Mouse (Mus musculus): ENCODE measurements around the gene Myef2.

Gene Myef2

DNA sequence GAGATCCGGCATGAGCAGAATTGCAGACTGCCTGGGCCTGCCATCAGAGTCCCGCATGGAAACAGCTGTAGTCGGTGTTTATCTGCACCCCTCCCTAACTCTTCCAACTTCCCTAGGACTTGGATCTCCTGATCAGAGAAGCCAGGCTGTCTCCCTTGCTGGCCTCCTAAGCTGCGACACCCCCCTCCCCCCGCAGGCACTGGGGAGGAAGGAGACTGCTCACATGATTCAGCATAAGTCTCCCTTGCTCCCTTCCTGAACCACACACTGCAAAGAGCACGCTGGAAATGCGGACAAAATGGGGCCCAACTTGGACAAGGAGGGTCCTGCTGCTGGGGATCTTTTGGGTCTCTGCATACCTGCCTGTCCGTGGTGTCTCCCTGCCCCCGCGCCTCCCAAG is 55.6 kb downstream of the Myef2 start, which contains the start of gene Slc24a5:
Gene Slc24a5 (plus strand): TSS at position 231 of the 400 bp plus-strand sequence.
- no peak for DNase-seq (ENCODE audit: low spot score in 2 of 2)

DNA sequence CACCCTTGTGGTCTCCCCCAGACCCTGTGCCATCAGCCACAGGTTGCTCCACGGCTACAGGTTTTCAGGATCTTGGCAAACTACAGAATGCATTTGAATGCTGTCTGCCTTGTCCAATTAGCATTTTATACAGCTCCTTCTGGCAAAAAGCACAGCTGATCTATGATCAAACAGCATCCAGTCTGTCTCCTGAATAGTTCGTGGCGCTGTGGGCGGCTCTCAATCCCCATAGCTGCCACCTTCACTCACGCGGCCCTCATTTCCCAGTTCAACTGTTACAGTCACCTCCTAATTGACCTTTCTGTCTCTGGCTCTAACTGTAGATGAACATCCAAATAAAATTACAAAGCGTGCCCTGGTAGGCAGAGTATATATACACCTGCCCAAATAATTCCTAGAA is 56.1 kb downstream of the Myef2 start:
- DNase-seq (ENCODE audit: low spot score in 2 of 2), result no peak

DNA sequence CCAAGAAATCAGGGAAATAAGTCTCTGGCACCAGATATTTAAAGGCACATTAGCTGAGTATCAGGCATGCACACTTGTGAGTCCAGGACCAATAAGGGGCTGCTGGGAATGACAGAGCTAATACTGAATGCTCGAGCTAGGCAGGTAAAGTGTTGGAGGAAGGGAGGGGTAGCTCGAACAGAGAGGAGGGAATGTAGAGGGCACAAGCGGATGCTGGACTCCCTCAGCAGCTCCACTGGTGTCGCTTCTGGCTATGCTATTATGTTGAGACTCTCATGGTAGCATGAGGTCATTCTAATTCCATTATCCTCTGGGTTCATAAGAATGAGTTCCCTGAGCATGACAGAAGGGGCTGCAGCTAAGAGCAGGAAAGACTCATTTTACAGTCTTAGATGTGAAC is 60.5 kb downstream of the Myef2 start:
- DNase-seq (ENCODE audit: low spot score in 2 of 2), result no peak

DNA sequence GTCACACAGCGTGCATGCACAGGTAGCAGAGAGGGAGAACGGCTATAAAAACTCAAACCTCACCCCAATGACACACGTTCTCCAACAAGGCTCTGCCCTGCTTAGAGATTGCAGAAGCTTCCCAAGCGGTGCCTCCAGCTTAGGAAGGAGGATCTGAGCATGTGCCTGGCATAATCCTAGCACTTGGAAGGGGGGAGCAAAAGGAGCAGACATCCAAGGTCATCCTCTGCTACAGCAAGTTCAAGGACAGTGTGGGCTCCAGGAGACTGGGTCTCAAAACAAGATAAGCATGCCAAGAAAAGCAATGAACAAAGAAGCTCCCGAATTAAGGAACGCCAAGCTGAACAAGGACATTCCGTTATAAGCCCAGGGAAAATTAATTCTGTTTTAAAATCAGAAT is 62.0 kb downstream of the Myef2 start:
- DNase-seq (ENCODE audit: low spot score in 2 of 2), result no peak

DNA sequence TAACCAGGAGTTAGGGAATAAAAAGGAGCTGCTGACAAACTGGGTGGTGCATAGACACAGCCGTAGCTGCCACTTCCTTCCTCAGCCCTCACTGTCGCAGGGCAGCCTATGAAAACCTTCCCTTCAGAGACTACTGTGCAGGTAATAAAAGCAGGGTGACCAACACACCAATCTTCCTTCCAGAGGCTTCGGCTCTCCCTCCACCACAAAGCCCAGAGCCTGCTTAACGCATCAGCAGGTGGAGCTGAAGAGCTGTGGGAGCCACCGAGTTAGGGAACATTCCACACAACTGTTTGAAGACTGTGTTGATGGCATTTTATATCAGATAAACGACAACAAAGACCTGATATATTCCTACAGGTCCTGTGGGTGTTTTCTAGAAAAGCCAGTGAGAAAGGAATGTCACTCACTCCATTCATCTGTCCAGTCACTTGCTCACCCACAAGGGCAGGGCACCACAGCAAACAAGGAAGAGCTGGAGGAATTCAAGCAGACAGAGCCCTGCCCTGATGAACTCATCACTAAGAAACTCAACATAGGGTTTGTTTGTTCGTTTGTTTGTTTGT is 66.1 kb downstream of the Myef2 start:
- no peak for DNase-seq (ENCODE audit: low spot score in 2 of 2)

DNA sequence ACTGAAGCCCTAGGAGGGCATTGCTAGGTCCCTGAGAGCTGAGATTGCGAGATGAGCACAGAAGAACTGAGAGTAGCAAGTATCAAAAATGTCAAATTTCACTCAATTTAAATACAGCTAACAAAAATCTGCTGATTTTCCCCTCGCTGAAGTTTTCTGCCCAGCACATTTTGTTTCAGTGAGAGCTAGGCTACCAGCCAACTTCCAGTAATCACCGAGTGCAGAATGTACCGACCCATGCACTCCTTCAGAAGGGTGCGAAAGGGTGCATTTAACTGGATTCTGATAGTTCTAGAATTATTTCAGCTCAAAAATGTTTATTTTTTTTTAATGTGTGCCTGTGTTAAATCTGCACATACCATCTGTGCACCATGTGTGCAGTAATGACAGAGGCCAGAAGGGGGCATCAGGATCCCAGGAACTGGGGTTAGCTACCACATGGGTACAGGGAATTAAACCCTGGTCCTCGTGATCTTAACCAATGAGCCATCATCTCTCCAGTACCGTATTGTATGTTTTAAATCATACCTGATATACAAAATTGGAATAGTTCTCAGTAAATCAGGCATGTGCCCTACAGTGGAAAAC is 68.1 kb downstream of the Myef2 start:
- no peak for DNase-seq (ENCODE audit: low spot score in 2 of 2)
